Mouse (Mus musculus) forebrain, embryonic 16.5 days (tissue): ENCODE measurements around the gene Idh3g. TPM values are rescaled to one million over a fixed set of nuclear protein-coding genes. Genes with fewer than 3 reads are reported as not detected.

Experiments used
- ATAC-seq: fragments of 200-750 bp; cut with Nextera tagmentation; 2 replicates; pipeline ENCODE4 v1.8.0; 2017; ENCODE audit warnings: mild to moderate bottlenecking, moderate library complexity
- H3K27ac ChIP-seq: fragments of 300-500 bp; sonication (generic); 2 replicates; pipeline ENCODE4 v1.5.1; 2014; ENCODE audit warnings: low read length, control low read depth
- H3K27me3 ChIP-seq: fragments of 300-500 bp; sonication (generic); replicated peaks from 2 replicates; pipeline ENCODE4 v1.6.1; 2014; ENCODE audit warnings: low read length; ENCODE audit not compliant: control insufficient read depth, insufficient read depth
- H3K36me3 ChIP-seq: fragments of 300-500 bp; sonication (generic); 2 replicates; pipeline ENCODE4 v1.6.1; 2014; ENCODE audit not compliant: control insufficient read depth, insufficient read depth
- H3K4me1 ChIP-seq: fragments of 300-500 bp; sonication (generic); replicated peaks from 2 replicates; pipeline ENCODE4 v1.6.1; 2014; ENCODE audit warnings: low read length; ENCODE audit not compliant: control insufficient read depth, insufficient read depth
- H3K4me2 ChIP-seq: fragments of 300-500 bp; sonication (generic); 2 replicates; pipeline ENCODE4 v1.6.1; 2014; ENCODE audit warnings: mild to moderate bottlenecking, low read length, control low read depth
- H3K4me3 ChIP-seq: fragments of 300-500 bp; sonication (generic); replicated peaks from 2 replicates; pipeline ENCODE4 v1.5.1; 2014; ENCODE audit warnings: mild to moderate bottlenecking, low read length, control low read depth
- H3K9ac ChIP-seq: fragments of 300-500 bp; sonication (generic); replicated peaks from 2 replicates; pipeline ENCODE4 v1.6.1; 2014; ENCODE audit warnings: low read depth, low read length, control low read depth
- H3K9me3 ChIP-seq: fragments of 300-500 bp; sonication (generic); 2 replicates; pipeline ENCODE4 v1.6.1; 2016; ENCODE audit warnings: low read length; ENCODE audit not compliant: control insufficient read depth
- WGBS: fragments of 180-500 bp; shearing (Covaris S2); extraction: QIAGEN DNeasy Blood & Tissue Kit; methylation state at CpG from one replicate; pipeline ENCODE4 v1.1.7; 2014; 5-methylcytosine and 5-hydroxymethylcytosine counted together
- polyA plus RNA-seq: library from polyadenylated mRNA; unstranded; fragments of >200 nt; fragmentation: Nextera tagmentation; extraction: Ambion mirVana; gene quantifications from 2 replicates; pipeline ENCODE4 v1.2.1, GENCODE M21; 2015

Gene Idh3g
- polyA plus RNA-seq, 1 experiment from 2014 or later = 240 TPM

DNA sequence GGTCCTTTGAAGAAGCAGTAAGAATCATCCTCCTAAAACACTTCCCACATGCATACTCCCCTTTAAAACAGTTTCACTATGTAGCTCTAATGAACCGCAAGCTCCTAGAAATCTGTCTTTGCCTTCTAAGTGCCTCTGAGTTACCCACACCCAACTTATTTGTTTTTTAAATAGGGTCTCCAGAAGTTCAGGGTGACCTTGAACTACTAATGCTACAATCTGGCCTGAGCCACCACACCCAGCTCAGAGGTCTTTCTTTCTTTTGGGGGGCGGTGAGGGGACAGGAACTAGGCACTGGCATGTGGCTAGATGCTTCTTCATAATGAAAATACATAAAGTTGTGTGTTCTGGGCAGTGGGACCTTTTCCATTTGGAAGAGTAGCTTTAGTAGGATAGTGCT, 10.8 kb upstream of the Idh3g start:
- Histone ChIP-seq H3K9ac (no peak overlapping the region), H3K4me2 (no peak overlapping the region), H3K36me3 (no peaks in the 10 kb centered on the region), H3K4me1 (no peaks in the 10 kb centered on the region), H3K9me3 (no peaks in the 10 kb centered on the region), H3K4me3 (no peak overlapping the region), H3K27me3 (no peaks in the 10 kb centered on the region), H3K27ac (no peak overlapping the region)
- 86% methylated on average over 2 of the region's 2 CpGs for WGBS
- ATAC-seq = no peak

GRCm38 (mm10) chrX:73793505-73793904, 6.8 kb upstream of the Idh3g start:
- H3K27me3 ChIP-seq = no peaks in the 10 kb centered on the region
- ATAC-seq = no peak
- H3K36me3 ChIP-seq = no peaks in the 10 kb centered on the region
- no peaks in the 10 kb centered on the region for H3K9me3 ChIP-seq
- 25% methylated on average over 1 of the region's 1 CpGs for WGBS
- no peak overlapping the region for H3K4me3 ChIP-seq
- no peak overlapping the region for H3K27ac ChIP-seq
- H3K4me1 ChIP-seq = peaks cover 4% of the 10 kb centered on the region
- no peak overlapping the region for H3K9ac ChIP-seq
- H3K4me2 ChIP-seq = no peak overlapping the region

DNA sequence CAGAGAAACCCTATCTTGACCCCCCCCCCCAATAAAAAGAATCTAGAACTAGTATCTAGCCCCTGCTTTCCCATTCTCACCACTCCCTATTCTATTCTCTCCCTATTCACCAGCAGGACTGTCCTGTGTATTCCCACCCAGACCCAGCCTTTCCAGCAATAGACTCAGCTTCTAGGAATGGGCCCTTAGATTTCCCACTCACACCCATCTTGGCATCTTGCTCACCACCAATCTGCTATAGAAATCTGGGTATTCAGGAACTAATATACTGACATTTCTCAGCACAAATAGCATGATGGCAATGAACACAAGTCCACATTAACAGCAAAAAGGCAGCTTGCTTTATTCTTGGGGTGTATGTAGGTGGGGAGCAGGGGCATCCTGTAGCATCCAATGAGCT, 6.3 kb upstream of the Idh3g start:
- Histone ChIP-seq H3K4me2 (no peak overlapping the region), H3K4me1 (peaks cover 9% of the 10 kb centered on the region), H3K36me3 (no peaks in the 10 kb centered on the region), H3K4me3 (no peak overlapping the region), H3K9me3 (no peaks in the 10 kb centered on the region), H3K27ac (no peak overlapping the region), H3K9ac (no peak overlapping the region), H3K27me3 (no peaks in the 10 kb centered on the region)
- no peak for ATAC-seq

GRCm38 (mm10) chrX:73788501-73788900, 1.8 kb upstream of the Idh3g start:
- peaks cover 21% of the 10 kb centered on the region for H3K4me1 ChIP-seq
- H3K27ac ChIP-seq = no peak overlapping the region
- no peaks in the 10 kb centered on the region for H3K36me3 ChIP-seq
- no peaks in the 10 kb centered on the region for H3K27me3 ChIP-seq
- no peak for ATAC-seq
- H3K9me3 ChIP-seq = no peaks in the 10 kb centered on the region
- H3K4me2 ChIP-seq = no peak overlapping the region; the same call in 1 of the 2 replicates
- H3K4me3 ChIP-seq = no peak overlapping the region
- 88% methylated on average over 1 of the region's 1 CpGs for WGBS
- H3K9ac ChIP-seq = no peak overlapping the region

- Histone ChIP-seq H3K36me3 (no peaks in the 10 kb centered on the region), H3K9me3 (no peaks in the 10 kb centered on the region), H3K4me2 (peak overlapping the region; percentile 61), H3K9ac (peak overlapping the region; percentile 77), H3K4me3 (peak overlapping the region; percentile 65), H3K27ac (peak overlapping the region; percentile 88), H3K4me1 (peaks cover 21% of the 10 kb centered on the region), H3K27me3 (no peaks in the 10 kb centered on the region)
- peak; percentile 35 for ATAC-seq
- WGBS = 22% methylated on average over 21 of the region's 22 CpGs
Observed at GRCm38 (mm10) chrX:73787225-73787558, 495 bp upstream of the Idh3g start.

DNA sequence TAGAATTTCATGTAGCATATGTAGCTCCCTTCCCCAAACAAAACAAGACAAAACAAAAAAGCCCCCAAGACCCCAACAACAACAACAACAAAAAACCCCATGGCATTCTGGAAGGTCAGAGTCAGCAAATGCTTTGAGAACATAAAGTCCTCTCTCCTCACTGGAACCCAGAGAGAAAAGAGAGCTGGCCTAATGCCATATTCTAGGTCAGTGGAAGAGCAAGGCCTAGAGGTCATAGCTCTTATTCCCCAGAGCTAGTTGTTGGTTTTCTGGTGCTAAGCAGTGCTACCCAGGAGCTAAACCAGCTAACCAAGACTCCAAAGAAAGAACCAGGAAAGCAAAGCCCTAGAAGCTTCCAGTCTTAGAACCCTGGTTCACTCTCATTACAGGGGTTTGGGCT, 1.0 kb downstream of the Idh3g start:
- H3K27me3 ChIP-seq = no peaks in the 10 kb centered on the region
- H3K36me3 ChIP-seq = no peaks in the 10 kb centered on the region
- no peak overlapping the region; the same call in 1 of the 2 replicates for H3K27ac ChIP-seq
- H3K4me2 ChIP-seq = peak overlapping the region; percentile 67
- H3K4me3 ChIP-seq = peak overlapping the region; percentile 65
- no peak for ATAC-seq
- H3K9me3 ChIP-seq = no peaks in the 10 kb centered on the region
- H3K4me1 ChIP-seq = peaks cover 21% of the 10 kb centered on the region
- peak overlapping the region; percentile 69 for H3K9ac ChIP-seq

GRCm38 (mm10) chrX:73782227-73782626, 4.5 kb downstream of the Idh3g start:
- Histone ChIP-seq H3K27me3 (no peaks in the 10 kb centered on the region), H3K4me3 (no peak overlapping the region), H3K36me3 (peaks cover 4% of the 10 kb centered on the region; the same call in 1 of the 2 replicates), H3K9me3 (no peaks in the 10 kb centered on the region), H3K4me1 (peaks cover 8% of the 10 kb centered on the region), H3K4me2 (no peak overlapping the region), H3K9ac (no peak overlapping the region), H3K27ac (no peak overlapping the region)
- ATAC-seq = no peak
- 85% methylated on average over 3 of the region's 3 CpGs for WGBS

- ATAC-seq = no peak; the same call in none of the 2 replicates
- no peaks in the 10 kb centered on the region for H3K4me1 ChIP-seq
- peaks cover 2% of the 10 kb centered on the region; the same call in 1 of the 2 replicates for H3K36me3 ChIP-seq
- WGBS = 69% methylated on average over 10 of the region's 10 CpGs
- no peak overlapping the region for H3K27ac ChIP-seq
- no peak overlapping the region for H3K4me2 ChIP-seq
- no peaks in the 10 kb centered on the region for H3K27me3 ChIP-seq
- no peaks in the 10 kb centered on the region for H3K9me3 ChIP-seq
- H3K4me3 ChIP-seq = no peak overlapping the region
- H3K9ac ChIP-seq = no peak overlapping the region
Observed at GRCm38 (mm10) chrX:73774802-73775483, 11.8 kb downstream of the Idh3g start.

DNA sequence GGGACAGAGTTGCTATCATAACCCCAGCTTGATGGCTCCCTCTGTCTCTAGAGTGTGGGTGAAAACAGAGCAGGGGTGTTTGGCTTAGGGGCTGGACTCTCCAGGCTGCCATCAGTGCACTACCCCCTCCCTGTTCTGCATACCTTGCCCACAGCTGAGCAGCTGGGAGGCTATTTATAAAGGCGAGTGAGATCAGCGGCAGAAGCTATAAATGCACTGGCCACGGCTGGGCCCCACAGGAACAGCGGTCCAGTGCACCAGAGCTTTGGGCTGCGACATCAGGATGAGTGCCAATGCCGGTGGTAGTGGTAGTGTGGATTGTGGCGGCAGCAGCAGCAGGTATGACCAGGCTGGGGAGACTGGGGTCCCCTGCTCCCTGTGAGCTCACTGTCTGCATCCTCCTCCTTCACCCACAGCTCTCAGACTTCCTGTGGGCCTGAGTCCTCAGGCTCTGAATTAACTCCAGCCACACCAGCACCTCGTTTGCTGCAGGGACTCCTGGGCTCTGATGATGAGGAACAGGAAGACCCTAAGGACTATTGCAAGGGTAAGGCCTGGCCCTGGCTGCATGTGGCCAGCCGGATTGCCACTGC, 12.4 kb downstream of the Idh3g start, which contains the start of gene Srpk3:
Gene Srpk3 (plus strand): TSS at position 238 of the 593 bp plus-strand sequence.
- Histone ChIP-seq H3K9me3 (no peaks in the 10 kb centered on the region), H3K36me3 (peaks cover 2% of the 10 kb centered on the region; the same call in 1 of the 2 replicates), H3K4me3 (no peak within 1 kb of the TSS), H3K27me3 (no peaks in the 10 kb centered on the region), H3K9ac (no peak within 1 kb of the TSS), H3K27ac (no peak within 1 kb of the TSS), H3K4me2 (no peak within 1 kb of the TSS), H3K4me1 (no peaks in the 10 kb centered on the region)
- ATAC-seq = 0 out of 2 replicates have a peak, but pooled peaks have one; percentile 19
- 59% methylated on average over 9 of the region's 9 CpGs for WGBS
